Mouse (Mus musculus): Measurements from ENCODE around the gene Hist2h2aa2. TPM values are rescaled to one million over a fixed set of nuclear protein-coding genes. Genes with fewer than 3 reads are reported as not detected.

Hist2h2aa2 gene
- polyA plus RNA-seq, 1 experiment, result 103 TPM

- Histone ChIP-seq H3K4me2 (ENCODE audit: low read depth) (peak overlapping the region; percentile 85), H3K4me3 (peak overlapping the region; percentile 31), H3K36me3 (ENCODE audit: control insufficient read depth, insufficient read depth) (no peaks in the 10 kb centered on the region), H3ac (ENCODE audit: control insufficient read depth, insufficient read length) (no peak overlapping the region), H3K27me3 (ENCODE audit: control insufficient read depth, insufficient read depth, insufficient read length) (no peaks in the 10 kb centered on the region), H3K79me2 (ENCODE audit: control insufficient read depth, insufficient read depth) (no peaks in the 10 kb centered on the region)
- no peak for TF ChIP-seq MAX (IDR thresholded peaks at IDR 0.05; ENCODE audit: low read depth)
- TF ChIP-seq POLR2AphosphoS2 (IDR thresholded peaks at IDR 0.05; ENCODE audit: insufficient read length, low read depth), result peak; percentile 15
- TF ChIP-seq POLR2A (IDR thresholded peaks at IDR 0.05; ENCODE audit: insufficient read length, low read depth), result peak; percentile 22
These were observed 2.7 kb downstream of the Hist2h2aa2 start for GRCm38 (mm10) chr3:96237335-96237903.

- Histone ChIP-seq H3K79me2 (ENCODE audit: control insufficient read depth, insufficient read depth) (no peaks in the 10 kb centered on the region), H3K4me3 (peak overlapping the region; percentile 31), H3K4me2 (ENCODE audit: low read depth) (peak overlapping the region; percentile 85), H3K36me3 (ENCODE audit: control insufficient read depth, insufficient read depth) (no peaks in the 10 kb centered on the region), H3K27me3 (ENCODE audit: control insufficient read depth, insufficient read depth, insufficient read length) (no peaks in the 10 kb centered on the region), H3ac (ENCODE audit: control insufficient read depth, insufficient read length) (no peak overlapping the region)
- TF ChIP-seq MYOD1 (IDR thresholded peaks at IDR 0.05; ENCODE audit: control insufficient read depth in 1 of 3, insufficient read length in 2 of 3, low read depth in 2 of 3), result no peak
- no peak for TF ChIP-seq CEBPB (IDR thresholded peaks at IDR 0.05; ENCODE audit: insufficient read depth, poor library complexity, severe bottlenecking)
- TF ChIP-seq MYOG (IDR thresholded peaks at IDR 0.05; ENCODE audit: control insufficient read depth in 1 of 3, insufficient read depth in 1 of 3, insufficient read length in 2 of 3, low read depth in 2 of 3), result no peak
- no peak for TF ChIP-seq USF1 (IDR thresholded peaks at IDR 0.05; ENCODE audit: low read depth)
- no peak for TF ChIP-seq POLR2A (IDR thresholded peaks at IDR 0.05; ENCODE audit: insufficient read length, low read depth)
- no peak for TF ChIP-seq MAX (IDR thresholded peaks at IDR 0.05; ENCODE audit: low read depth)
- no peak for TF ChIP-seq TCF3 (IDR thresholded peaks at IDR 0.05; ENCODE audit: insufficient read length, low read depth)
- no peak for TF ChIP-seq POLR2AphosphoS2 (IDR thresholded peaks at IDR 0.05; ENCODE audit: insufficient read length, low read depth)
- TF ChIP-seq REST (IDR thresholded peaks at IDR 0.05; ENCODE audit: insufficient read depth, insufficient read length), result no peak
- no peak for TF ChIP-seq SRF (IDR thresholded peaks at IDR 0.05; ENCODE audit: control insufficient read depth, insufficient read length, low read depth)
- TF ChIP-seq TCF12 (IDR thresholded peaks at IDR 0.05; ENCODE audit: insufficient read depth, poor library complexity, severe bottlenecking), result no peak
- no peak for TF ChIP-seq E2F4 (IDR thresholded peaks at IDR 0.05; ENCODE audit: insufficient read depth)
These were observed 3.2 kb downstream of the Hist2h2aa2 start for GRCm38 (mm10) chr3:96236834-96237334.

GRCm38 (mm10) chr3:96235836-96236235 is 4.2 kb downstream of the Hist2h2aa2 start:
- TF ChIP-seq TCF3 (IDR thresholded peaks at IDR 0.05; ENCODE audit: insufficient read length, low read depth) (no peak), POLR2AphosphoS2 (IDR thresholded peaks at IDR 0.05; ENCODE audit: insufficient read length, low read depth) (peak; percentile 50), CEBPB (IDR thresholded peaks at IDR 0.05; ENCODE audit: insufficient read depth, poor library complexity, severe bottlenecking) (no peak)

GRCm38 (mm10) chr3:96234914-96235313 is 5.2 kb downstream of the Hist2h2aa2 start:
- Histone ChIP-seq H3K36me3 (ENCODE audit: control insufficient read depth, insufficient read depth) (no peaks in the 10 kb centered on the region), H3K4me3 (no peak overlapping the region), H3K79me2 (ENCODE audit: control insufficient read depth, insufficient read depth) (no peaks in the 10 kb centered on the region), H3K4me2 (ENCODE audit: low read depth) (no peak overlapping the region), H3K27me3 (ENCODE audit: control insufficient read depth, insufficient read depth, insufficient read length) (no peaks in the 10 kb centered on the region), H3ac (ENCODE audit: control insufficient read depth, insufficient read length) (no peak overlapping the region)
- no peak for TF ChIP-seq USF1 (IDR thresholded peaks at IDR 0.05; ENCODE audit: low read depth)
- TF ChIP-seq TCF12 (IDR thresholded peaks at IDR 0.05; ENCODE audit: insufficient read depth, poor library complexity, severe bottlenecking), result no peak
- TF ChIP-seq E2F4 (IDR thresholded peaks at IDR 0.05; ENCODE audit: insufficient read depth), result no peak
- TF ChIP-seq MYOG (IDR thresholded peaks at IDR 0.05; ENCODE audit: control insufficient read depth in 1 of 3, insufficient read depth in 1 of 3, insufficient read length in 2 of 3, low read depth in 2 of 3), result no peak
- TF ChIP-seq TCF3 (IDR thresholded peaks at IDR 0.05; ENCODE audit: insufficient read length, low read depth), result no peak
- TF ChIP-seq MAX (IDR thresholded peaks at IDR 0.05; ENCODE audit: low read depth), result no peak
- TF ChIP-seq POLR2A (IDR thresholded peaks at IDR 0.05; ENCODE audit: insufficient read length, low read depth), result no peak
- no peak for TF ChIP-seq POLR2AphosphoS2 (IDR thresholded peaks at IDR 0.05; ENCODE audit: insufficient read length, low read depth)
- TF ChIP-seq MYOD1 (IDR thresholded peaks at IDR 0.05; ENCODE audit: control insufficient read depth in 1 of 3, insufficient read length in 2 of 3, low read depth in 2 of 3), result no peak
- no peak for TF ChIP-seq REST (IDR thresholded peaks at IDR 0.05; ENCODE audit: insufficient read depth, insufficient read length)
- TF ChIP-seq SRF (IDR thresholded peaks at IDR 0.05; ENCODE audit: control insufficient read depth, insufficient read length, low read depth), result no peak

More at GRCm38 (mm10) chr3:96235836-96236235, 4.2 kb downstream of the Hist2h2aa2 start:
- H3K4me3 ChIP-seq, result peak overlapping the region; percentile 31
- H3K27me3 ChIP-seq (ENCODE audit: control insufficient read depth, insufficient read depth, insufficient read length), result no peaks in the 10 kb centered on the region
- no peaks in the 10 kb centered on the region for H3K79me2 ChIP-seq (ENCODE audit: control insufficient read depth, insufficient read depth)
- H3K4me2 ChIP-seq (ENCODE audit: low read depth), result no peak overlapping the region
- H3K36me3 ChIP-seq (ENCODE audit: control insufficient read depth, insufficient read depth), result no peaks in the 10 kb centered on the region
- no peak overlapping the region for H3ac ChIP-seq (ENCODE audit: control insufficient read depth, insufficient read length)

- Histone ChIP-seq H3K36me3 (ENCODE audit: control insufficient read depth, insufficient read depth) (no peaks in the 10 kb centered on the region), H3K4me3 (no peak overlapping the region), H3K79me2 (ENCODE audit: control insufficient read depth, insufficient read depth) (no peaks in the 10 kb centered on the region), H3ac (ENCODE audit: control insufficient read depth, insufficient read length) (no peak overlapping the region), H3K27me3 (ENCODE audit: control insufficient read depth, insufficient read depth, insufficient read length) (no peaks in the 10 kb centered on the region), H3K4me2 (ENCODE audit: low read depth) (no peak overlapping the region)
- TF ChIP-seq POLR2AphosphoS2 (IDR thresholded peaks at IDR 0.05; ENCODE audit: insufficient read length, low read depth), result no peak
- TF ChIP-seq TCF12 (IDR thresholded peaks at IDR 0.05; ENCODE audit: insufficient read depth, poor library complexity, severe bottlenecking), result no peak
- TF ChIP-seq MYOD1 (IDR thresholded peaks at IDR 0.05; ENCODE audit: control insufficient read depth in 1 of 3, insufficient read length in 2 of 3, low read depth in 2 of 3), result no peak
- TF ChIP-seq E2F4 (IDR thresholded peaks at IDR 0.05; ENCODE audit: insufficient read depth), result no peak
- no peak for TF ChIP-seq MAX (IDR thresholded peaks at IDR 0.05; ENCODE audit: low read depth)
- no peak for TF ChIP-seq REST (IDR thresholded peaks at IDR 0.05; ENCODE audit: insufficient read depth, insufficient read length)
- no peak for TF ChIP-seq POLR2A (IDR thresholded peaks at IDR 0.05; ENCODE audit: insufficient read length, low read depth)
- TF ChIP-seq SRF (IDR thresholded peaks at IDR 0.05; ENCODE audit: control insufficient read depth, insufficient read length, low read depth), result no peak
- TF ChIP-seq USF1 (IDR thresholded peaks at IDR 0.05; ENCODE audit: low read depth), result no peak
- TF ChIP-seq MYOG (IDR thresholded peaks at IDR 0.05; ENCODE audit: control insufficient read depth in 1 of 3, insufficient read depth in 1 of 3, insufficient read length in 2 of 3, low read depth in 2 of 3), result no peak
- TF ChIP-seq CEBPB (IDR thresholded peaks at IDR 0.05; ENCODE audit: insufficient read depth, poor library complexity, severe bottlenecking), result no peak
- no peak for TF ChIP-seq TCF3 (IDR thresholded peaks at IDR 0.05; ENCODE audit: insufficient read length, low read depth)
These were observed 8.3 kb downstream of the Hist2h2aa2 start for GRCm38 (mm10) chr3:96231758-96232120.

All from myocyte (in vitro differentiated cells).